Mouse (Mus musculus): Measurements from ENCODE around the gene Myo1h.

Gene Myo1h

DNA sequence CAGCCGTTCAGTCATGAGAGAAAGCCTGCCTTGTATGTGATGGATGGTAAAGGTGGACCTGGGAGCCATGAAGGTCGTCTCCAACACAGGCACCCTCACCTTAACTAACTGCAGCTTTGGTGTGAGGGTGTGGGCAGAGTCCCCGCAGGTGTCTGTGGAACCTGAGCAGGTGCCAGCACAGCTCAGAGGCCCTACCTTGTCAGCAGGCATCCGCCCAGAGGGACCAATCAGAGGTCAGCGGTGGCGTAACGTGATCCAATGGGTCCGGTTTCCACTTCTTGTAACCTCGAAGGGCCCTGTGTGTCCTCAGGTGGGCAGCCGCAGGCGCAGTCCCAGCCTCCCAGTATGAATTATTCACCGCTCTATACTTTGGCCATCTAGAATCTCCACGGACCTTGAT lies at the start of gene Myo1h:
Myo1h (plus strand) TSS at position 293 of the 400 bp plus-strand sequence.
- DNase-seq (ENCODE audit: low read depth, low spot score) = no peak

- no peak for DNase-seq (ENCODE audit: low read depth, low spot score)
These were observed 49.2 kb upstream of the Myo1h start for GRCm38 (mm10) chr5:114239737-114240136.

DNA sequence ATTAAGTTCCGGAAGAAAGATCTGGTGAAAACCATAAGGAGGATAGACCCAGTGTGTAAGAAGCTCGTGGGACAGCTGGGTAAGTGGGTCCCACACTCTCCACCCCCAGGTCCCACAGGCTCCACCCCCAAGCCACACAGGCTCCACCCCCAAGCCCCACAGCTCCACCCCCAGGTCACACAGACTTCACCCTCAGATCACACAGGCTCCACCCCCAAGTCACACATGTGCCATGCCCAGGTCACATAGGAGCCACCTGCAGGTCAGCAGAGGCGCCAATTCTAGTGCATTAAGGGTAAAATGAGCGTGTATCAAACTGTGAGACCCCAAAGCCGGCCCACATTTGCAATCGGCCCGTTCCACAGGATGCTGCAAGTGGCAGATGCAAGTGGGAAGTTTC lies 42.5 kb upstream of the Myo1h start:
- no peak for DNase-seq (ENCODE audit: low read depth, low spot score)

- DNase-seq (ENCODE audit: low read depth, low spot score) = peak; percentile 77
These were observed 40.8 kb upstream of the Myo1h start for GRCm38 (mm10) chr5:114248174-114248589.

- no peak for DNase-seq (ENCODE audit: low read depth, low spot score)
These were observed 29.5 kb upstream of the Myo1h start for GRCm38 (mm10) chr5:114259495-114259894.

- DNase-seq (ENCODE audit: low read depth, low spot score) = no peak
These were observed 27.5 kb upstream of the Myo1h start for GRCm38 (mm10) chr5:114261494-114261893.

DNA sequence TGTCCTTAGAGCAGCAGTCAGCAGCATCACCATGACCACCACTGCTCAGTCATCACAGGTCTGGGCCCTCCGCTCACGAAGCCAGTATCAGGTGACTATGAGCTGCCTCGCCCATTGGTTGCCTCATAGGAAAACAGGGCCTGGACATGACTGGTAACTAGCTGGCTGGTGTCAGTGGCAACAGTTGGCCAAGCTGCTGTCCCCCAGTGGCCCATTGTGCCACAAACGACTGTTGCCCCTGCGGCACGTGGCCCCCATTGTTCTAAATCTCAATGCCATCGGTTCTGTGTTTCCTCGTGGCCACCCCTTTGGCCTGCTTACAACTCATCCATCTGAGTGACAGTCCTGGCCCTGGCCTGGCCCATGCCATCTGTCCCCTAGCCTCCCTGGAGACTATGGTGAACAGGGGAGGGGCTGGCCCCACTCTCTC lies 24.9 kb upstream of the Myo1h start:
- DNase-seq (ENCODE audit: low read depth, low spot score) = peak; percentile 51

DNA sequence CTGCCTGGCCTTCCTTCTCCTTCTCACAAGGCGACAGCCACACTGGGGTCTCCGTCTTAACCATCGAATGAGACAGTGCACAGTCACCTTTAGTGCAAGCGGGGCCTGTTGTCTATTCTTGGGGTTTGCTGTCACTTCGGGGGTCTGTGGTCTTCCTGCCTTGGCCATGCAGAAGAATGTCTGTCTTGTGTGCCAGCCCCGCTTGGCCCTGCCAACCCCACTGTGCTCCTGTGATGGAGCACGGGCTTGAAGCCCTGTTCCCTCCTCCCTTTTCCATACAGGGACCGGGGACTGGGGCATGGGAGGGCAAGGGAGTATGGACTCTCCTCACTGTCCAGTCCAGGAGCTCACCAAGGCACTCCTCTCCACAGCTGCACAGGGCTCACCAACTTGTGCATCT lies 24.2 kb upstream of the Myo1h start:
- DNase-seq (ENCODE audit: low read depth, low spot score) = no peak

DNA sequence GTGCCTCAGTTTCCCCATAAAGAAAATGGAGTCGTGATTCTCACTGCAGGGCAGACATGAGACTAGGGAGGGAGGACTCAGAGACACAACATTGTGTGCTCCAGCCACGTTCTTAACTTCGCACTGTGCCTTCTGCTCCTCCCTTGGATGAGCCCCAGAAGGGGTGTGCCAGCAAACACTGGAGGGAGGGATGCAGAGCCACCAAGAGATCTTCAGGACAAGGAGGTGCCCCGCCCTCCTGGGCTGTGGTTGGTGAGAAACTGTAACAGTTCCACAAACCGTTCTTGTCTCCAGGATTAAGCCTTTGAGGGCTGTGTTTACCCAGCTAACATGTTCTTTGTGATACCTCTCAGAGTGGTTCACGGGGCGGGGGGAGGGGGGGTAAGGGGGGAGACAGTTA lies 20.3 kb upstream of the Myo1h start:
- DNase-seq (ENCODE audit: low read depth, low spot score) = no peak

- no peak for DNase-seq (ENCODE audit: low read depth, low spot score)
These were observed 19.5 kb upstream of the Myo1h start for GRCm38 (mm10) chr5:114269499-114269898.

DNA sequence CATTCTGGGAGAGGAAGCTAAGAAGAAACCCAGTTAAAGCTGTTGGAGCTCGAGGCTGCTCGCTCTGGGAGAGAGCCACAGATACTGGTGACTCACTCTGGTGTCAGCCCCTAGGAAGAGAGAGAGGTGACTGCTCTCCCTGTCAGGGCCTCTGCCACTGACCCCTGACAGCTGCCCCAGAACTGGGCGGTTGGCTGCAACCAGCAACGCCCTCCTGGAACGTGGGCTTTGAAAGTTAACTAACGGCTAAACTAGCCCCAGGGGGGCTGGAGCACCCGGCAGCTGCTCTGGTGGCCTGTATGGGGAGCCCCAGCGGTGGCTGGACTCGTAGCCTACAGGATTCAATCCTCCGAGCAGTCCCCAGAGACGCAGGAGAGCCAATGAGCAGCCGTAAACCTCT lies 19.0 kb upstream of the Myo1h start:
- no peak for DNase-seq (ENCODE audit: low read depth, low spot score)

GRCm38 (mm10) chr5:114273693-114274402 lies 15.1 kb upstream of the Myo1h start, which contains the start of gene Foxn4:
TSS of gene Foxn4 (minus strand) at chr5:114273807.
- DNase-seq (ENCODE audit: low read depth, low spot score) = no peak

DNA sequence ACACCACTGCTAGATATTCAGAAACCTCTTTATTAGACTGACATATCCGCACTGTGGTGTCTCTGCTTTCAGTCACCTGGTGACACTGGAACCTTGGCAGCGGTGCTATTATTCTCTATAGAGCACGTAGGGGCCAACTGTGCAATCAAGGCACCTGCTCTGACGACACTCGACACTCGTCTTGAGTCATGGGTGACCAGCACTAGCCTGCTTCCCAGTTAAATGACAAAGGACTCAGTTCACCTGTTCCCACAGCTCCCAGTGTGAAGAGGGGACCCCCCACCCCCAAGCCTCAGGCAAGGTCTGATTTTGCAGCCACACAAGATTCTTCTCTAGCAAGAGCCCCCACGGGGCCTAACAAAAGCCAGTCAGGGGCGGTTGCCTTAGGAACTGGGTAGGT lies 13.6 kb upstream of the Myo1h start:
- DNase-seq (ENCODE audit: low read depth, low spot score) = no peak

GRCm38 (mm10) chr5:114275991-114276390 lies 13.0 kb upstream of the Myo1h start:
- no peak for DNase-seq (ENCODE audit: low read depth, low spot score)

DNA sequence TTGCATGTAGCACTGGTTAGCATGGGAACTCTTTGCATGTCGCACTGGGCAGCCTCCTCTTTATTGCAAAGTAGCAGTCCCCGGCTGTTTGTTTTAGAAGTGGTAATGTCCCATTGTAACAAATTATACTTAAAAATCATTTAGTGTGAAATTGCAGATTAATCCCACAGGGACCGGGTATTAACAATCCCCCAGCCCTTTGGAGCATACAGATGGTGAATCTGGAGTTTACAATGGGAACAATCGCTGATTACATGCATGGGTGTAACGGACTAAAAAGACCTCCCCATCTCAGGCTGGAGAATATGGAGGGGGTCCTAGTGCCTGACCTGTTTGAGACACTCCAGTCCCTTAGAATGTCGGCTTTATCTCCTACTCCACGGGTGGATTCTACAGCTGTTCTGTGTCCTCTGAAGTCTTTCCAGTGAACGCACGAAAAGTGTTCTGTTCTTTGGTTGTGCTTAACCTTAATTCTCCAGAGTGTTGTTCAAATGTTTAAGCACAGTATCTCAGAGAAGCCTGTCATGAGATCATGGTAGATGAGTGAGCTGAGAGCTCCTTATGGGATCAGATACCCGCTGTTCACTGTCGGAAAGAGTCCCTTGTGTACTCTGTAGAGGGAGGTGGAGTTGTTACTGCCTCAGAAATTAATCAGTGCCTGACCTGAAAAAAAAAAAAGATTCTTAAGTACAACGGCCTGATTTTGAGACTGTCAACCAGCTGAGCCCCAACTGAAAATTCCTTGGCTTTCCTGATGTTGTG lies 9.4 kb upstream of the Myo1h start:
- no peak for DNase-seq (ENCODE audit: low read depth, low spot score)

DNA sequence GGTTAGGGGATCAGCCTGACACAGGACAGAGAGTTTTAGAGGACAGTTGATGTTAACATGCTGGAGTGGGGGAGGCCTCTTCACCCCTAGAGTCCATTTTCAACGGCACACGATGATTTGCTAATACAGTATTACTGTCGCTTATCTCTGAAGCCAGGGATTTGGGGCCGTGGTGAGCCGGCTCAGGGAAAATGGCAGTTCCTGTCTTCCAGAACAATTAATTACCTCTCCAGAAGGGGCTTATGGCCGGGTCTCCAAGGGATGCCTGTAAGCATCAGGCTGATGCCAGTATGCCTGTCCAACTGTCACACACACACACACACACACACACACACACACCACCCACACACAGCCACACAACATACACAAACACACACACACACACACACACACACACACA lies 6.6 kb upstream of the Myo1h start:
- no peak for DNase-seq (ENCODE audit: low read depth, low spot score)

- no peak for DNase-seq (ENCODE audit: low read depth, low spot score)
These were observed 4.2 kb upstream of the Myo1h start for GRCm38 (mm10) chr5:114284604-114285397.

- DNase-seq (ENCODE audit: low read depth, low spot score) = no peak
These were observed 3.6 kb upstream of the Myo1h start for GRCm38 (mm10) chr5:114285398-114285700.

- DNase-seq (ENCODE audit: low read depth, low spot score) = no peak
These were observed 2.9 kb upstream of the Myo1h start for GRCm38 (mm10) chr5:114286102-114286501.

DNA sequence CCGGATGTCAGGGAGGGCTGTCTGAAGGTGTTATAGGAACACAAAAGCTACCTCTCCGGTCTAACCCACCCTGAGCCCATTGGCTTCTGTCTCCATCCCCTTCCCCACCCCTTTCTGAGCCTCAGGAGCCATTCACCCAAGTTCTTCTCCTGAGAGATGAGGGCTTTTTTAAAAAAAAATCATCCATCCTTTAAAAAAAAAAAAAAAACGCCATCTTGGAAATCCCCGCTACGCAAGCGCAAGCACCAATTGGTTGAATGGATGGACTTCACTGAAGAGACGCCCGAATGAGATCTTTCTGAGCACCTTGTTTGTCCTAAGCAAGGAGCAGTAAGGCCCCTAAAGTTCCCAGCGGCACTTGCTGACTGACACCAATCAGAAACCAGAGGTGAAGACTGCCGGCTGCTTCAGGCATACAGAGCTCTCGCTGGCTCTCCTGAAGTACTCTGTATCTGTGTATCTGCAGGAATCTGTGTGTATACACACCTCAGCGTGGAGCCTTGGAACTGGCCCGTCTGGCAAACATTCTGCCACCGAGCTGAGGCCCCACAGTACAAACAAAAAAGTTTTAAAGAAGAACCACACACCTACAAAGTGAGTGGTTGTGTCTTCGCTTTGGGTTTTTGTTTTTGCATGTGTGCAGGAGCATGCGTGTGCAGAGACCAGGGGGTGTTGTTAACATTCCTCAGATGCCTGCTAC lies 1.9 kb upstream of the Myo1h start:
- DNase-seq (ENCODE audit: low read depth, low spot score) = no peak

DNA sequence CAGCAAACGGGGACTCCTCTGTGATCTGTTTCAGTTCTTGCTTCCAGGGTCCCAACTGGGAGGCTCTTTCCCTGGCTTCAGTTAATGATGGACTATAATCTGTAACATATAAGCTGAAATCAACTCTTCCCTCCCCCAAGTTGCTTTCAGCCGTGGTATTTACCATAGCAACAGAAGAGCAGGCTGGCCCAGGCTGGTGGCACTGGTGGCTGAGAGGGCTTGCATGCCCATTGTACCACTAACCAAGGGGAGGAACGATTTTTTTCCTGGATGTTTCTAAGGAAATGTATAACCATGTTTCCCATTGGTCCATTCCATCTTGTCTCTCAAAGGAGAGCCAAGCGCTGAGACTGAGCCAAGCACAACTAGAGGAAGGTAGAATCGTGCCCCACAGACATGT lies 570 bp upstream of the Myo1h start:
- DNase-seq (ENCODE audit: low read depth, low spot score) = no peak

DNA sequence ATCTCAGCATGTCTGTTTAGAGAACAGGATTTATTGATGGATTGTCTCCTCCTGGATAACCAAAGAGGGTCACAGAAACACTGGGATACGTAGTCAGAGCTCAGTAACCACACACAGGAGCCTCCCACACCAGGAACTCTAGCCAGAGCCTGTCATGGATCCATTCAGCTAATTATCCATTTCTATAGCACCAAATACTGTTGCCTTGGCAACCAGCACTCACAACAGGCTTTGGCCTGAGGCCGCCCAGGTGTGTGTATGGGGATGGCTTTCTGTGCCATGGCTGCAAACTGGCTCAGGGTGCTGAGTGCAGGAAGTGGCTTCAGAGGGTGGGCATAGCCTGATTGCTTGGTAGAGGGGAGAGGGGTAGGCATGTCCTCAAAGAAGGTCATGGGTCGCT lies 1.0 kb downstream of the Myo1h start:
- DNase-seq (ENCODE audit: low read depth, low spot score) = no peak
